Mouse (Mus musculus) embryo, embryonic 11.5 days (tissue): ENCODE measurements at regions not wholly inside any gene's neighbourhood (a gene's known extent, or its start where the extent isn't known, plus 50 kb on each side); places are given as distances from the start of the nearest gene placed in this dataset.

Experiments
- DNase-seq: peaks from one replicate; pipeline ENCODE4 v3.0.0-alpha.2; 2012; ENCODE audit warnings: low read depth, low spot score

- no peak for DNase-seq
Measured at GRCm38 (mm10) chr1:39100492-39100891, 93.0 kb upstream of the Npas2 start.

GRCm38 (mm10) chr1:39102126-39102905 is 91.2 kb upstream of the Npas2 start:
- DNase-seq = no peak

GRCm38 (mm10) chr1:39102989-39103910 is 90.3 kb upstream of the Npas2 start:
- no peak for DNase-seq

GRCm38 (mm10) chr1:39105546-39106371 is 87.8 kb upstream of the Npas2 start:
- no peak for DNase-seq

GRCm38 (mm10) chr1:39106372-39106643 is 87.2 kb upstream of the Npas2 start:
- no peak for DNase-seq

GRCm38 (mm10) chr1:39106650-39107049 is 86.9 kb upstream of the Npas2 start:
- DNase-seq = no peak

GRCm38 (mm10) chr1:39116319-39116718 is 77.2 kb upstream of the Npas2 start:
- no peak for DNase-seq

- no peak for DNase-seq
Measured at GRCm38 (mm10) chr1:39122316-39123015, 71.1 kb upstream of the Npas2 start.

GRCm38 (mm10) chr1:39123081-39123812 is 70.3 kb upstream of the Npas2 start:
- no peak for DNase-seq

- no peak for DNase-seq
Measured at GRCm38 (mm10) chr1:39123813-39124146, 69.8 kb upstream of the Npas2 start.

- DNase-seq = no peak
Measured at GRCm38 (mm10) chr1:39134521-39134920, 59.0 kb upstream of the Npas2 start.

GRCm38 (mm10) chr1:39143054-39143453 is 50.5 kb upstream of the Npas2 start:
- no peak for DNase-seq

GRCm38 (mm10) chr1:39143626-39144025 is 49.9 kb upstream of the Npas2 start:
- DNase-seq = no peak
